Mouse (Mus musculus) right cerebral cortex, postnatal 10 days (tissue): ENCODE data around the gene Tom1l2.

Experiments used
- DNase-seq, 2 experiments: peaks; one replicate each; pipeline ENCODE4 v3.0.0; 2021; ENCODE audit warnings: low spot score in 2 of 2

The Tom1l2 gene

DNA sequence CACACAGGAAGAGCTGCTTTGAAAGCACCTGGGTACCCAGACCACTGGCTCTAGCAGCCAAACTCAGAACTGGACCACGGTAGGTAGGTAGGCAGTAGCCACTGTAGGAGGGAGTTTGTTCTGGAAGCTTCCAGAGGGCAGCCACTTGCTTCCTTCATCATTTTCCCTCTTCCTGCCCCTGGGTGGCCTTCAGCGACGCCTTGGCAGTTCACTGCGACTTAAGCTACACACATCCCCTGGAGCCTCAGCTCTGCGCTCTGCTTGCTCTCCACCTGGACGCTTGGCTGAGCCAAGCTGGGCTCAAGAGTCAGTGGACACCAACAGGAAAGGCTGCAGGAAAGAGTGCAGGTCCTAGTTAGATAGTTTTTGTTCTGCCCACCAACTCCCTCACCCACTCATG is 174.7 kb downstream of the Tom1l2 start:
- no peak for DNase-seq

DNA sequence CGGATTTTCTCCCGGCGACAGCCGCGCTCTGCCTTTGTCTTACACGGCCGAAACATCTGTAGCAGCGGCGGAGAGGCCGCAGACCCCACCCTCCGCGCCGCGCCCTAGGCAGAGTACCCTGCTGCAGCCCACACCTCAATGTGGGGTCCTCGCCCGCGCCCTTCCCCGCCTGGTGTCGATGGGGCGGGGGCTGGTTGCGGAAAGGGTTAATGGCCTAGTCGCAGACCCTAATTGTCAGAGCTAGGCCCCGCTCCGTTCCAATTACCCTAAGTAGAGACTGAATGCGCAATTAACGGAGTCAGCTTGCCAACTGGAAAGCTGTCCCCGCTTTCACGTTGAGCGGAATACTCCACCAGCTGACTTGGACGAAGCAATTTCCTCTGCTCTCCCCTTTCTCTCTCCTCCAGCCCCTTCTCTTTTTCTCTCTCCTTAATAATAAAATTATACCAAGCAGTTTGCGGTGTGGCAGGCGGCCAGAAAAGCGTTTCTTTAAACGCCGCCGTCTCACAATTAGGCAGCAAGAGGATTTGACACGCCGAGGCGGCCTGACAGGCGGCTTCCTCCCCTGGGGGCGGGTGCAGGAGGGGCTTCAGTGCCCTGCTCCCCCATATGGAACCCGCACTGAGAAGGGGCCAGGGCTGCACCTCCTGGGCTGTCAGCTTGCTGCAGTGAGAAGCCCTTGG is 175.6 kb downstream of the Tom1l2 start:
- DNase-seq = peak; percentile 89 to 91
